Mouse (Mus musculus): ENCODE measurements around the gene Fam151a. TPM values are rescaled to one million over a fixed set of nuclear protein-coding genes. Genes with fewer than 3 reads are reported as not detected.
A peak's percentile ranks its signal among the peaks of the same experiment; 100 is the strongest.

The Fam151a gene
- total and polyA plus RNA-seq, 3 experiments: 0.11 to 0.34 (median 0.24) TPM

- dilution Hi-C loops (cut with MboI; ENCODE audit: extremely low pct_ligation_motif_present, extremely low pct_unique_long_range_greater_than_20kb, low sequenced_read_pairs): no loop called here
- H3K36me3 ChIP-seq (replicated peaks in 1 of 2; ENCODE audit: control insufficient read depth in 1 of 2, insufficient read depth in 1 of 2, low read length in 1 of 2): peaks cover 8 to 57% of the 10 kb centered on the region in 2 experiments
Measured at GRCm38 (mm10) chr4:106747001-106747580, 13.4 kb downstream of the Fam151a start.

GRCm38 (mm10) chr4:106749699-106750098, 16.0 kb downstream of the Fam151a start:
- dilution Hi-C loops (cut with MboI; ENCODE audit: extremely low pct_ligation_motif_present, extremely low pct_unique_long_range_greater_than_20kb, low sequenced_read_pairs): no loop called here
- Histone ChIP-seq H3K9me3 (replicated peaks; ENCODE audit: low read length) (no peaks in the 10 kb centered on the region), H3K27ac (ENCODE audit: insufficient read depth, low read depth) (no peak overlapping the region), H3K27me3 (replicated peaks) (no peaks in the 10 kb centered on the region), H3K79me2 (replicated peaks; ENCODE audit: control insufficient read depth, extremely low read depth, insufficient read depth, poor library complexity, severe bottlenecking) (no peaks in the 10 kb centered on the region), H3K4me2 (ENCODE audit: insufficient read depth, low read depth, poor library complexity, severe bottlenecking) (no peak overlapping the region), H3K4me1 (ENCODE audit: control insufficient read depth in 1 of 2, insufficient read depth in 2 of 2) (no peaks in the 10 kb centered on the region), H3K36me3 (replicated peaks in 1 of 2; ENCODE audit: control insufficient read depth in 1 of 2, insufficient read depth in 1 of 2, low read length in 1 of 2) (peaks cover 8 to 78% of the 10 kb centered on the region in 2 experiments), H3K4me3 (replicated peaks in 1 of 3; ENCODE audit: low read depth in 2 of 3, low read length in 2 of 3, poor library complexity in 1 of 3) (no peak overlapping the region), H3K9ac (ENCODE audit: insufficient read depth, low read depth) (no peak overlapping the region)
- DNase-seq (ENCODE audit: extremely low read depth): peak; percentile 35
- TF ChIP-seq TBP (conservative IDR thresholded peaks at IDR 0.05; ENCODE audit: low read depth, low read length) (no peak), SMC3 (IDR thresholded peaks at IDR 0.05; ENCODE audit: low read depth, low read length) (peak; percentile 94), CTCF (conservative IDR thresholded peaks at IDR 0.05 in 1 of 2, IDR thresholded peaks at IDR 0.05 in 1 of 2; ENCODE audit: low read depth in 2 of 2, low read length in 2 of 2) (peak; percentile 53 to 83; a peak in 3 of 4 replicates), RAD21 (IDR thresholded peaks at IDR 0.05; ENCODE audit: low read depth, low read length) (peak; percentile 78), ZC3H11A (IDR thresholded peaks at IDR 0.05; ENCODE audit: low read depth, low read length) (peak; percentile 30), PAX5 (IDR thresholded peaks at IDR 0.05; ENCODE audit: low read length) (no peak), IRF4 (IDR thresholded peaks at IDR 0.05; ENCODE audit: low read depth, low read length) (peak; percentile 44; the same call in 1 of the 2 replicates), POLR2AphosphoS2 (IDR thresholded peaks at IDR 0.05; ENCODE audit: low read depth, low read length) (no peak)
- in situ Hi-C loops (cut with MboI; ENCODE audit: low pct_ligation_motif_present, low pct_unique_long_range_greater_than_20kb, low sequenced_read_pairs): no loop called here

More at GRCm38 (mm10) chr4:106747001-106747580, 13.4 kb downstream of the Fam151a start:
- in situ Hi-C loops (cut with MboI; ENCODE audit: low pct_ligation_motif_present, low pct_unique_long_range_greater_than_20kb, low sequenced_read_pairs): no loop called here
- DNase-seq (ENCODE audit: extremely low read depth): no peak
- no peaks in the 10 kb centered on the region for H3K9me3 ChIP-seq (replicated peaks; ENCODE audit: low read length)
- H3K27me3 ChIP-seq (replicated peaks): no peaks in the 10 kb centered on the region
- TF ChIP-seq KAT2A (IDR thresholded peaks at IDR 0.05; ENCODE audit: insufficient replicate concordance, low read length) (no peak), IRF4 (IDR thresholded peaks at IDR 0.05; ENCODE audit: low read depth, low read length) (no peak), MEF2A (IDR thresholded peaks at IDR 0.05; ENCODE audit: borderline replicate concordance, low read depth, low read length) (no peak), UBTF (IDR thresholded peaks at IDR 0.05; ENCODE audit: low read depth, low read length) (no peak), RAD21 (IDR thresholded peaks at IDR 0.05; ENCODE audit: low read depth, low read length) (no peak), TCF12 (IDR thresholded peaks at IDR 0.05; ENCODE audit: low read depth, low read length) (no peak), POLR2AphosphoS2 (IDR thresholded peaks at IDR 0.05; ENCODE audit: low read depth, low read length) (no peak)
- no peak overlapping the region for H3K27ac ChIP-seq (ENCODE audit: insufficient read depth, low read depth)
- no peaks in the 10 kb centered on the region for H3K4me1 ChIP-seq (ENCODE audit: control insufficient read depth in 1 of 2, insufficient read depth in 2 of 2)
- no peaks in the 10 kb centered on the region for H3K79me2 ChIP-seq (replicated peaks; ENCODE audit: control insufficient read depth, extremely low read depth, insufficient read depth, poor library complexity, severe bottlenecking)
- H3K9ac ChIP-seq (ENCODE audit: insufficient read depth, low read depth): no peak overlapping the region
- no peak overlapping the region for H3K4me2 ChIP-seq (ENCODE audit: insufficient read depth, low read depth, poor library complexity, severe bottlenecking)
- H3K4me3 ChIP-seq (replicated peaks in 1 of 3; ENCODE audit: low read depth in 2 of 3, low read length in 2 of 3, poor library complexity in 1 of 3): no peak overlapping the region

GRCm38 (mm10) chr4:106751726-106752125, 18.0 kb downstream of the Fam151a start:
- H3K9me3 ChIP-seq (replicated peaks; ENCODE audit: low read length): no peaks in the 10 kb centered on the region
- no peak overlapping the region for H3K4me3 ChIP-seq (replicated peaks in 1 of 3; ENCODE audit: low read depth in 2 of 3, low read length in 2 of 3, poor library complexity in 1 of 3)
- H3K4me2 ChIP-seq (ENCODE audit: insufficient read depth, low read depth, poor library complexity, severe bottlenecking): no peak overlapping the region
- DNase-seq (ENCODE audit: extremely low read depth): no peak
- peaks cover 8 to 85% of the 10 kb centered on the region in 2 experiments for H3K36me3 ChIP-seq (replicated peaks in 1 of 2; ENCODE audit: control insufficient read depth in 1 of 2, insufficient read depth in 1 of 2, low read length in 1 of 2)
- dilution Hi-C loops (cut with MboI; ENCODE audit: extremely low pct_ligation_motif_present, extremely low pct_unique_long_range_greater_than_20kb, low sequenced_read_pairs): no loop called here
- no peak overlapping the region for H3K9ac ChIP-seq (ENCODE audit: insufficient read depth, low read depth)
- H3K79me2 ChIP-seq (replicated peaks; ENCODE audit: control insufficient read depth, extremely low read depth, insufficient read depth, poor library complexity, severe bottlenecking): no peaks in the 10 kb centered on the region
- H3K27me3 ChIP-seq (replicated peaks): no peaks in the 10 kb centered on the region
- in situ Hi-C loops (cut with MboI; ENCODE audit: low pct_ligation_motif_present, low pct_unique_long_range_greater_than_20kb, low sequenced_read_pairs): no loop called here
- TF ChIP-seq UBTF (IDR thresholded peaks at IDR 0.05; ENCODE audit: low read depth, low read length) (no peak), CTCF (conservative IDR thresholded peaks at IDR 0.05 in 1 of 2, IDR thresholded peaks at IDR 0.05 in 1 of 2; ENCODE audit: low read depth in 2 of 2, low read length in 2 of 2) (no peak), TBP (conservative IDR thresholded peaks at IDR 0.05; ENCODE audit: low read depth, low read length) (no peak), USF1 (IDR thresholded peaks at IDR 0.05; ENCODE audit: low read depth, low read length) (no peak), NELFE (IDR thresholded peaks at IDR 0.05; ENCODE audit: low read depth, low read length) (no peak), JUN (IDR thresholded peaks at IDR 0.05; ENCODE audit: insufficient read depth, low read depth, low read length) (no peak), GABPA (IDR thresholded peaks at IDR 0.05; ENCODE audit: insufficient replicate concordance, low read depth, low read length) (no peak), SMC3 (IDR thresholded peaks at IDR 0.05; ENCODE audit: low read depth, low read length) (no peak), NRF1 (IDR thresholded peaks at IDR 0.05; ENCODE audit: low read depth, low read length) (no peak), JUND (conservative IDR thresholded peaks at IDR 0.05; ENCODE audit: low read depth, low read length) (no peak), USF2 (conservative IDR thresholded peaks at IDR 0.05; ENCODE audit: low read depth, low read length) (no peak), MXI1 (IDR thresholded peaks at IDR 0.05; ENCODE audit: low read depth, low read length) (no peak), MAFK (IDR thresholded peaks at IDR 0.05; ENCODE audit: insufficient replicate concordance, low read length) (no peak), MAX (IDR thresholded peaks at IDR 0.05; ENCODE audit: low read length) (no peak)
- no peak overlapping the region for H3K27ac ChIP-seq (ENCODE audit: insufficient read depth, low read depth)
- H3K4me1 ChIP-seq (ENCODE audit: control insufficient read depth in 1 of 2, insufficient read depth in 2 of 2): peaks cover 2 to 11% of the 10 kb centered on the region in 2 experiments; a peak in 2 of 4 replicates
